Mouse (Mus musculus) large intestine, adult 2 months (tissue): Measurements from ENCODE around the gene A4galt. TPM values are rescaled to one million over a fixed set of nuclear protein-coding genes. Genes with fewer than 3 reads are reported as not detected.

Experiments used
- DNase-seq: peaks from one replicate; pipeline ENCODE4 v3.0.0-alpha.2; 2012; ENCODE audit warnings: low read depth, low spot score
- WGBS: fragments of 180-500 bp; shearing (Covaris S2); methylation state at CpG from one replicate; pipeline ENCODE4 v1.1.7; 2018; 5-methylcytosine and 5-hydroxymethylcytosine counted together
- polyA plus RNA-seq: library from polyadenylated mRNA; depleted of rRNA; stranded (reverse); fragments of >200 nt; gene quantifications from 2 replicates; pipeline ENCODE4 v1.2.3, GENCODE M21; 2012

The A4galt gene
- polyA plus RNA-seq, 1 experiment, result 20.7 TPM

DNA sequence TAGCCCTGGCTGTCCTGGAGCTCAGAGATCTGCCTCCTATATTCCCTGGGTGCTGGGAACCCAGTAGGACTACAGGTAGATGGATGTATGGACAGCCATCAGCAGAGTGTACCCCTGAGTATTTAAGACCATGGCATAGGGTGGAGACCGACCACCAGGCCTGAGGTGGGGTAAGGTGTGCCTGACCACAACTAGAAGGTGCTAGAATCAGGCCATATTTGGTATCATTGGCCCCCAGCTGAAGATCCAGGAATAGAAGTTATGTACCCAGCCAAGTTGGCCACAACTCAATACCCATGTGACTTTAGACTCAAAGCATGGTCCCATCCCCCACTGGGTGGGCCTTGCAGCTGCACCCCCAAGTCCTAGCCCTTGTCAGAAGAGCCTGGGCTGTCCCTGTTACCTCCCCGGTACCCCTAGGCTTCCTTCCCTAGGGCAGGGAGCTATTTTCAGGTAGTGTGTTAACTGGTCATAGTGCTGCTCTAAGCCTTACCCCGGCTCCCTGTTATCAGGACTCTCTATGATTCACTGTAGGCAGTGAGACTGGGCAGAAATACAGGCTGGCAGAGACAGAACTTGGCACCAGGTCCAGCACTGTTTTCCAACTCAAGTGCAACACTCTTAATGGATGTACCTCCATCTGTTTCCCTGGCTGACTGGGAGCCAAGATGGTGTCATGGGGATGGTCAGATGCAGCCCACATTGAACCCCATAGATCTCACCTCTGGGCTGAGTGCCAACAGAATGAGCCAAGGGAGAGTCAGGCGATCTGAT, 18.2 kb downstream of the A4galt start:
- 75% methylated on average over 4 of the region's 4 CpGs for WGBS
- no peak for DNase-seq

DNA sequence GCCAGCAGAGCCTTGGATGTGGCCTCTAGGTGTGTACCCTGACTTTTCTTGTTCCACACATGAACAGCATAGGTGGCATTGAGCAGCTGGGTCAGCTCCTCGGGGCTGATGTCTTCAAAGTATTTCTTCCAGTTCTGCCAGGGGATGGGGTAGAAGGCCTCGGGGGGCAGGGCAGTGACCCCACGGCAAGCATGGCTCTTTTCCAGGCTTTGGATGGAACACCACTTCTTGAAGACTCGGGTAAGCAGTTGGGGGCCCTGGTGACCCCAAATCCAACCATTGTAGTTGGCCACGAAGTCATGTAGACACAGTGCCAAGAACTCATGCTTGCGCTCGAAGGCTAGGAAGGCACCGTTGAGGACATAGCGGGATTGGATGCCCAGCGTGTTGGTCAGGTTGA, 24.0 kb downstream of the A4galt start:
- 92% methylated on average over 10 of the region's 10 CpGs for WGBS
- DNase-seq, result no peak

DNA sequence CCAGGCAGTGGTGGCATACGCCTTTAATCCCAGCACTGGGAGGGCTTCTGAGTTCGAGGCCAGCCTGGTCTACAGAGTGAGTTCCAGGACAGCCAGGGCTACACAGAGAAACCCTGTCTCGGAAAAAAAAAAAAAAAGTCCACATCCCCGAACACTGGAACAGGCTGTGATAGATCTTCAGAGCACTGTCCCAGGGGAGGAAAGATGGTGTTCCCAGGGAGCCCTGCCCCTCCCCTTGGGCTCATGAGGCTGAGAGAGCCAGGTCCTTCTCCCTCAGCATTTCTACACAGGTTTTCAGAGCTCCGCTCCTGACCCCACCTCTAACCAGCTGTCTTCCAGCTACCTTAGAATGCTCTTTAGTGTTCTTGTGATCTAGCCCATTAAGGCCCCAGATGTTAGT, 24.7 kb downstream of the A4galt start:
- no peak for DNase-seq
- WGBS, result 87% methylated on average over 5 of the region's 5 CpGs

GRCm38 (mm10) chr15:83226066-83226834, 25.3 kb downstream of the A4galt start:
- no peak for DNase-seq
- 71% methylated on average over 9 of the region's 9 CpGs for WGBS

GRCm38 (mm10) chr15:83224136-83224766, 27.3 kb downstream of the A4galt start:
- 44% methylated on average over 9 of the region's 9 CpGs for WGBS
- DNase-seq, result no peak

DNA sequence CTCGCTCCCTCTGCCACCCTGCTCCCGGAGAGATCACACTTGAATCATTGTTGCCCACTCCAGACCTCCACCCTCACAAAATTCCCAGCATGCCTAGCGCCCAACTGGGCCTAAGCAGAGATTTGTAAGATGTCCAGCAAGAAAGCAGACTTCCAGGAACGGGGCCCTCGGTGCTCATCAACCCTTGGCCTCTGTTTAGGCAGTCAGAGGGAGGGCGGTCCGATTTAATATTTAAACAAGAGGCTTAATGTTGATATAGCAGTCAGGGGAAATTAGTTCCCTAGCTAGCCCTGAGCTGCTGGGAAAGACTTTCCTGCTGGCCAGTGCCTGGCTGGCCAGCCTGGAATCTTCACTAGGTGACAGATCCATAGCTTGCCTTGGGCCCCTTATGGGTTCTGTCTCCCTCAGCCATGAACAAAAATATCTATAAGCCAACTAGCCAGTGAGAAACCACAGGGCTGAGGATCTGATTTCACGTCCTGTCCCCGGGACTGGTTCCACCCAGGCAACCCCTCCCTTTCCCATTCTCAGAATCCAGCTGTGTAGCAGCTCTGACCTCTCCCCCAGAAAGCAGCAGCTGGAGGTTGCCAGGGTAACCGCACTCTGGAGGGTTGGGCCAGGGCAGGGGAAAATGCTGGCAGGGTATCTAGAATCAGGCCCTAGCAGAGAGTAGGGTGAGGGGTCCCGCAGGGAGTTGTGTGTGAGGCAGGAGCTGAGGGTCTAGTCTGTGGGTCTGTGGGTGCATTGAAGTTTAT, 28.2 kb downstream of the A4galt start:
- DNase-seq, result no peak
- 22% methylated on average over 11 of the region's 11 CpGs for WGBS

- 79% methylated on average over 4 of the region's 4 CpGs for WGBS
- no peak for DNase-seq
Measured at GRCm38 (mm10) chr15:83221721-83222120, 29.9 kb downstream of the A4galt start.

- no peak for DNase-seq
- 71% methylated on average over 9 of the region's 9 CpGs for WGBS
Measured at GRCm38 (mm10) chr15:83220368-83221013, 31.1 kb downstream of the A4galt start.

DNA sequence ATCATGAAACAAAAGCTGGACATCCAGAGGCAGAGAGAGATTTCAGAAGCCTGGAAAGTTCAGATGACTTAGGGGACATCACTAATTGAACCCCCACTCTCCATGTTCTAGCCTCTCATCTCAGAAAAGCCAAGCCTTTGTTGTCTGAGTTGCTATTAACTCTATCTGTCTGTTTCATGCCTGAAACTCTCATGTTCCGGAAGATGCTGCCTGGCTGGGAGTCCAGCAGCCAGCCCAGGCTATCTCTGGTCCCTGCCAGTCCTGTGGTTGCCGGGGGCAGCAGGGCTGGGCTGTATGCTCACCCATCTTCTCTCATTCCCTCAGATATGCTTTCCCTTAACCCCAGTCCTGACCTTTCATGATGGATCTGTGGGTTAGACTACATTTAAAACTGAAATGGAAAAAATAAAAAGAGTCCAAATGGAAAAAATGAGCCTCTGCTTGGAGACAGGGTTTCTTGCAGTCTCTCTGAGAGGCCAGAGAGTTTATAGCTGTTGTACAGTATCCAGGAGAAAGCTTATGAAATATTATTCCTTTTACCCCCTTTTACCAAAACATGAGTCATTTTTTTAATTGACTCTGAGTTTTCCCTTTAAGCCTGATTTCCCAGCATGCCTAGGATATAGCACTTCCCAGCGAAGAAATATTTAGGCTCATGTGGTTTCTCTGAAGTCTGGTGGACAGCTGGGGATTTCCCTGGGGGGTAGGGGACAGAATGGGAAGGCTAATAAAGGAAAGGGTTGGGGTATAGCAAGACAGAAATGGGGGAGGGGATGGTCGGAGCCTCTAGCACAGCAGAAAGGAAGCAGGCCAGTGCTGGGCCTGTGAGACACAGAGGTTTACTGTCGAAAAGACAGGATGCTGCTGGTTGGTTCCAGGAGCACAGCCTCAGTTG, 36.0 kb downstream of the A4galt start:
- 52% methylated on average over 5 of the region's 5 CpGs for WGBS
- no peak for DNase-seq

- no peak for DNase-seq
- 21% methylated on average over 11 of the region's 11 CpGs for WGBS
Measured at GRCm38 (mm10) chr15:83210229-83210628, 41.3 kb downstream of the A4galt start.

DNA sequence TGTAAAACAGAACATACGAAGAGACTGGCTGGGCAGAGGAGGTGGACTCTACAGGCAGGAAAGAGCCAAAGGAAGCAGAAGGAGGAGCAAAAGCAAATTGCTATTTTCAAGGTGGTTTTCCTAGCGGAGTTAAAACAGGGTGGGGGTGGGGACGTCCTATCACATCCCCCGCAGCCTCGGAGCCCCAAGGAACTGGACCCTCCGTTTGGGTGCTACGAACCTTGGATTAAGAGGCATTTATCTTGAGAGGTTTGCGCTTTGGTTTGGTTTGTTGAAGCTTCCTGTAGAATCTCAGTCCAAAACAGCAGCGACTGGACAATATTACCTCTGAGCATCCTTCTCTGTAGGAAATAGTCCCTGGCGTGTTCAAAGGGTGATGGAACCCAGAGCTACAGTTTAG, 41.9 kb downstream of the A4galt start:
- no peak for DNase-seq
- 20% methylated on average over 10 of the region's 10 CpGs for WGBS

- WGBS, result 57% methylated on average over 4 of the region's 4 CpGs
- DNase-seq, result no peak
Measured at GRCm38 (mm10) chr15:83209092-83209695, 42.4 kb downstream of the A4galt start.

DNA sequence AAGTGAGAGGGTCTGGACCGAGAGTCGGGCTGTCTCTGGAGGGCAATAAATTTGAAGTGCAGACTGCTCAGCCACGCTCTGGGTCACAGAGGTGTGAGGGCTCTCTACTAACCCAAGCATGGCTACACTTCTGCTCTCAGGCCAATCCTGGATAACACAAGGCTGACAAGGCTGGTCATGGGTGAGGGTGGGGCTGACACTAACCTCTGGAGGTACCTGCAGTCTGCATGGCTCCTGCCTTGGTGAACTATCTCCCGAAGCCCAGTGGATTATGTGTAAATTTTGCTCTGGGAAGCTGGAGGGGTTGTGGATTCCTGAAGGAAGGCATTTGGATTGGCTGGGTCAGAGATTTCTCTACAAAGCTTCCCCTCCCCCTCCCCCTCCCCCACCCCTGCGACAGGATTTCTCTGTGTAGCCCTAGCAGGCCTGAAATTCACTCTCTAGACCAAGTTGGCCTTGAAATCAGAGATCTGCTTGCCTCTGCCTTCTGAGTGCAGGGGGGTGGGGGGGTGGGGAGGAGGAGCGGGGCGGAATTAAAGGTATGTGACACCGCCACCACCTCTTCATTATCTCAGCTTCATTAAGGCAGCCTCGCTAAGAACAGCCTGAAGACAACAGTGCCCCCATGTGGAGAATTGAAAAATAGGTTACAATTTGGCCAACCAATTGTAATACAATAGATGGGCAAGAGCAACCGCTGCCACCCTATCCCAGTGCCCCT, 46.7 kb downstream of the A4galt start:
- WGBS, result 21% methylated on average over 10 of the region's 10 CpGs
- no peak for DNase-seq

- no peak for DNase-seq
- 86% methylated on average over 4 of the region's 4 CpGs for WGBS
Measured at GRCm38 (mm10) chr15:83202412-83202811, 49.2 kb downstream of the A4galt start.

- DNase-seq, result no peak
- 94% methylated on average over 4 of the region's 4 CpGs for WGBS
Measured at GRCm38 (mm10) chr15:83193413-83193812, 58.2 kb downstream of the A4galt start.

GRCm38 (mm10) chr15:83182351-83182750, 69.2 kb downstream of the A4galt start:
- no peak for DNase-seq

GRCm38 (mm10) chr15:83181800-83182330, 69.7 kb downstream of the A4galt start:
- 47% methylated on average over 4 of the region's 4 CpGs for WGBS
- DNase-seq, result no peak

More at GRCm38 (mm10) chr15:83182351-83182750, 69.2 kb downstream of the A4galt start:
- WGBS, result 36% methylated on average over 5 of the region's 5 CpGs
